ENCODE assay signal across 8 mouse cellular contexts in the genomic region with DNA sequence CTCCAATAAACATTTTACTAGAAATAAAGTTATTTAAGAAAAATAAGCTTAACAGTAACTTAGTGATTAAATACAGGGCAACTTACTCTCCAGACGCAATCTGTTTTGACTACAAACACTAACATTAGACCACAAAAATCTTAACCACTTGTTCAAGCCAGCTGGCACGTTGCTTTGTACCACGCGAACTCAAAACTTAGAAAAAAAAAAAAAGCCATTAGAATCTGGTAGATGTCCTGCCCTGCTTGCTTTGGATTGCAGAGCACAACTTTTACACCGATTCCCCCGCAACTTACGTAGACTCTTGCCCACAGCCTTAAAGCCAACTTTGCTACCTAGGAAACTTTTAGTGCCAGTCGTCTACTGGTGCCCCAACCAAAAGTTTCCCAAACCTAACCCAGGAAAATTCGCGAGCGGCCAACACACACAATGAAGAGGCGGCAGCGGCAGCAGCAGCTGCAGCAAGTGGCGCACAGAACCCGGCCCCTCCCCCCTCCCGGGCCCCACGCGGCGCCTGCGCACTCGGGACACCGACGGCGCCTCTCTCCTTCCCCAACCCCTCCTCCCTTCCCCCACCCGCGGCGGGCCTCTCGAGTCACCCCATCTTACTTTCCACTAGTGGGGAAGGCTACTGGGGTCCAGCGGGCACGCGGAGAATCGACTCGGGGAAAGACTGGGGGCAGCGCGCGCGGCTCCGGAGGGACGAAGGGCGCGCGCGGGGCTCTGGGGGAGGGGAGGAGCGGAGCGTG. TPM values are rescaled to one million over a fixed set of nuclear protein-coding genes. Genes with fewer than 3 reads are reported as not detected.
A peak's percentile ranks its signal among the peaks of the same experiment; 100 is the strongest.
DNase-seq lines count a peak whose midpoint lies in the region; ATAC-seq lines count a peak whose summit lies in the region.

No protein-coding gene starts in this region.

- peak; percentile 25 for ATAC-seq in hindbrain, embryonic 14.5 days (ENCODE audit: low FRiP score)

- H3K9me3 ChIP-seq in hindbrain, embryonic 14.5 days (ENCODE audit: control insufficient read depth, low read length) = no peaks in the 10 kb centered on the region

- H3K4me1 ChIP-seq in hindbrain, embryonic 14.5 days (replicated peaks; ENCODE audit: control insufficient read depth, insufficient read depth, low read length) = peaks cover 35% of the 10 kb centered on the region

- peaks cover 42% of the 10 kb centered on the region for H3K36me3 ChIP-seq in hindbrain, embryonic 14.5 days (replicated peaks; ENCODE audit: control insufficient read depth, insufficient read depth)

- H3K9ac ChIP-seq in hindbrain, embryonic 14.5 days = peak overlapping the region; percentile 98

- peak overlapping the region; percentile 99 for H3K27ac ChIP-seq in hindbrain, embryonic 14.5 days

- WGBS in hindbrain, embryonic 14.5 days = under 1% methylated on average over 41 of the region's 45 CpGs

- peak overlapping the region; percentile 74 for H3K4me3 ChIP-seq in hindbrain, embryonic 14.5 days (replicated peaks; ENCODE audit: low read length)

- no peaks in the 10 kb centered on the region for H3K27me3 ChIP-seq in hindbrain, embryonic 14.5 days (ENCODE audit: control insufficient read depth, insufficient read depth, low read length)

- H3K4me2 ChIP-seq in hindbrain, embryonic 14.5 days (replicated peaks) = peak overlapping the region; percentile 97

- DNase-seq in NIH3T3 (ENCODE audit: low read depth) = peak; percentile 92
- DNase-seq in cerebellum, postnatal 10 days = peak; percentile 97
- peak; percentile 69 to 84 for DNase-seq in frontal cortex, postnatal 14 days (ENCODE audit: low spot score in 2 of 2)
- peak; percentile 86 for DNase-seq in hindbrain, embryonic 14.5 days (ENCODE audit: low spot score)
- peak; percentile 82 to 86 for DNase-seq in layer of hippocampus, postnatal 36 days
- DNase-seq in lung, postnatal 25 days (ENCODE audit: low spot score) = peak; percentile 90
- DNase-seq in retina, adult 2 months (ENCODE audit: low read depth, low spot score) = peak; percentile 77
- DNase-seq in thymus, postnatal 36 days = peak; percentile 92 to 94

RNA-seq across cellular contexts. Expression of a gene that starts 1.3 kb away (rescaled TPM):
- 202 and 206 TPM in 2 replicates for polyA plus RNA-seq in hindbrain, embryonic 14.5 days (2014; fragmentation: Nextera tagmentation; extraction: Ambion mirVana)
- 100 to 1,000 TPM; 182 to 190 TPM for total RNA-seq in layer of hippocampus, postnatal 36 days (2021)

RNA-seq across cellular contexts. Expression of a gene that starts 1.6 kb away (rescaled TPM):
- 44.3 and 54.0 TPM in 2 replicates for polyA plus RNA-seq in hindbrain, embryonic 14.5 days (2014; fragmentation: Nextera tagmentation; extraction: Ambion mirVana)
- total RNA-seq in layer of hippocampus, postnatal 36 days (2021) = 10 to 100 TPM; 53.8 to 56.6 TPM

RNA-seq across cellular contexts. Expression of a gene that starts 59.3 kb away (rescaled TPM):
- polyA plus RNA-seq in hindbrain, embryonic 14.5 days (2014; fragmentation: Nextera tagmentation; extraction: Ambion mirVana) = 3.4 and 4.0 TPM in 2 replicates
- 1 to 10 TPM; 1.9 to 2.3 TPM for total RNA-seq in layer of hippocampus, postnatal 36 days (2021)

RNA-seq across cellular contexts. Expression of a gene that starts 59.4 kb away (rescaled TPM):
- 105 and 122 TPM in 2 replicates for polyA plus RNA-seq in hindbrain, embryonic 14.5 days (2014; fragmentation: Nextera tagmentation; extraction: Ambion mirVana)
- total RNA-seq in layer of hippocampus, postnatal 36 days (2021) = 100 to 1,000 TPM; 205 to 208 TPM

Comparison
In these comparisons a context has a peak if more than half of its experiments do, and no peak if none do; other contexts are left out.
1. Peak in every context shown above with its lines: DNase-seq, ATAC-seq, H3K4me3 ChIP-seq and H3K27ac ChIP-seq.